Mouse (Mus musculus): ENCODE data around the gene Thbs4.

Gene Thbs4

DNA sequence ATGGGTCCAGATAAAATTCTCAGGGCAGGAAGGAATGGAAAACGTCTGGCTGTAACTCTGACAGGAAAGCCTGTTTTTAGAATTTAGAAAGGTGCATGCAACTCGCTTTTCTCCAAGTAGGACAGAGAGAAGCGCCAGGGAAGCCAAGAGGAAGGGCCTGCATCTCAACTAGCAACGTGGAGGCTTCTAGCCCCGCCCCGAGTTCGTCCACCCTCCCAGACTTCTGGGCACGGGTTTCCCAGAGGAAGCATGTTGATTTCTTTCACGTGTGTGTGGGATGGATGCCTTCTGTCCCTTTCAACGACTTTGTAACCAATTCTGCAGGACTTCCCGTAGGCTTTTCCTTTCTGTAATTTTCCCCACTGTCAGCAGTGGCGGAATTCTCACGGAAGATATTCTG is 64.8 kb downstream of the Thbs4 start:
- ATAC-seq (ENCODE audit: insufficient number of reproducible peaks, low FRiP score, low TSS enrichment) = no peak

DNA sequence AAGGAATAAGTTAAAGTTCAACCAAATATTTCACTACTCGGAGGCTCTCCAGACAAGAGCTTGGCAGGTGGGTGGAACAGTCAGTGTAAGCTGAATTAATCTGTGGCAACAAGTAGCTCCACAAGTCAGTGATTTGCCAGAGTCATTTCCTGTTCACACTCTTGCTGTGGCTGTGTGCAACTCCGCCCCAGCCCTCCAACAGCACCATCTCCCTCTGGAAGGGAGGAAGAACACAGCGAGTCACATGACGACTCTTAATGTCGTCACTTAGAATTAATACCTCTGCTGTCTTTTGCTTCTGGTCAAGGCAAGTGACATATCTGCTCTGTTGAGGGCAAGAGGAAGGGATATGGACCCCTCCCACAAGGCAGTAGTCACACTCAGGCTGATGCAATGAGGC is 72.2 kb downstream of the Thbs4 start:
- no peak for ATAC-seq (ENCODE audit: insufficient number of reproducible peaks, low FRiP score, low TSS enrichment)

DNA sequence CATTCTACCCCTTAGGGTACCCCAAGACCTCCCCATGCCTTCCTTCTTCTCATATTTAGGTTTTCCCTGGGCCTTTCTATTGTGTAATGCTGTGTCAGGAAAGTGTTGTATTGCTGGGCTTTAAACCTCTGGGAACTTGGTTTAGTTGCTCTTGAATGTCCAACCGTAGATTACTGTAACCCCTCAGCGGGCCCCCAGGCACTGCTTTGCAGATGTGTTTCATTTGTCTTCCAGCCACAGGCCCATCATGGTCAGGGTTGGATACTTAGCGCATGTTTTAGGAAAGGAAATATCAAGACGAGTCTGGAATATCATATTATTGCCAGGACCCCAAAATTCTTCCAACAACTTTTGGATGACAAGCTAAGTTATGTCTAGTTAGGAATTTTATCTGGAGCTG is 73.6 kb downstream of the Thbs4 start:
- no peak for ATAC-seq (ENCODE audit: insufficient number of reproducible peaks, low FRiP score, low TSS enrichment)

DNA sequence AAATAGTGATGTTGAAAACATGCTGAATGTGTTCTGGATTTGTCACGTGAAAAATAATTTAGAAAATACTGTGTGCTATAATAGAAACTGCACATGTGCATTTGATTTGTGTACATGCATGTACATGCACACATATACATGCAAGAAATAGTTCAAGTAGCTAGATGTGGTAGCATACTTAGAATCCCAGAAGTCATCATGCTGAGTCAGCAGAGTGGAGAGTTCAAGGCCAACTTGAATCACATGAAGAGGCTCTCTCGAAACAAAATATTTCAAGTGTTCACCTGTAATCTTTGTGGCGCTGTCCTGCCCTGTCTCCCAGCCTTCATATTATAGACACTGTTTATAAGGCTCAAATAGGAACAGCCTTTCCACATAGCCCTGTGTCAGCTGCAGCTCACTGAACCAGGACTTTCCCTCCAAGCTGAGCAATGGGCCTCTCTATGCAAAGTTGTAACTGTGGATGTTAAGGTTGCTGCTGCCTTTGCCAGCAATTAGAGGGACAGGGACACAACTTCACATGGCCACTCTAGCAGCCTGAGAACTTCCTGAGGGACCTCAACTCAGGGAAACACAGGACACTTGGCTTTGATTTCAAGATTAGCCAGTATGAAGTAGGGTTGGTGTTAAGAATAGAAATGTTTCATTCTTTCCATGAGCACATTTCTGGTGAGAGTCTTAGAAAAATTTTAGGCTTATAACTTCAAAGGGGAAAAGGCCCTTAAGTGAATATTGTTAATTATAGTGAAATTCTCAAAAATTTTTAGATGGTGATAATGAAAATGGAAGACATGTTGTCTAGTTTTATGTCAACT is 76.6 kb downstream of the Thbs4 start:
- no peak for ATAC-seq (ENCODE audit: insufficient number of reproducible peaks, low FRiP score, low TSS enrichment)

- no peak for ATAC-seq (ENCODE audit: insufficient number of reproducible peaks, low FRiP score, low TSS enrichment)
These were observed 82.0 kb downstream of the Thbs4 start for GRCm38 (mm10) chr13:92712619-92713018.

DNA sequence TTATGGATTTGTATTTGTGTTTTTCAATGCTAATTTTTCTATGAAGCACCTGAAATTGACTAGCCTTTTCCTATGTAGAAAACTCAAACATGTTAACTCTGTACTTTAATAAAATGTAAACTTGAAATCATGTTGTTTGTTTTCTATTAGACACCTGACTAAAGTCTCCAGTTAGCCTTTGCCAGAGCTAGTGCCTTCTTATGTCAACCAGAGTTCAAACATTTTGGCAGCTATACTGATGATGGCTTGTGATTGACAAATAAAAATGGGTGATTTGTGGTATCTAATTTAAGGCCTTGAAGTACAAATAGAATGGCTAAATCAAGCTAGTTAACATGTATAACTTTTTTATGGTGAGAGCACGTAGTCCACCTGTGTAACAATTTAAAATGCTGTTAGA is 82.8 kb downstream of the Thbs4 start:
- no peak for ATAC-seq (ENCODE audit: insufficient number of reproducible peaks, low FRiP score, low TSS enrichment)

DNA sequence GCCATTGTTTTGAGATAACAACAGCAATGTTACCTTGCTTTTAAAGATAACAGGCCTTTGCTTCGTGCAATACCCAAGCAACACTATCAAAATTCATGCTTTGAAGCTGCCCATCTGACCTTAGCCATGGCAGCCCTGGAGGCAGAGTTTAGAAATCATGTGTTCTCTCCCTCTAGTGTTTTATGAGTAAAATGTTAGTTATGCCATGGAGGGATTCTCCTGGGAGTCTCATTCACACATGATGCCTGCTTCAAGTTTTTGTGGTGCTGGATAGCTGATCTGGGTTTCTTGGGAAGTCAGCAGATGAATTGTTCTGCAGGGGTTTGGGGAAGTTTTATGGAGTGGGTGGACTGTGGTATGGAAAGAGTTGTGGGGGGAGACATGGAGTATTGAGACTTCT is 84.3 kb downstream of the Thbs4 start:
- no peak for ATAC-seq (ENCODE audit: insufficient number of reproducible peaks, low FRiP score, low TSS enrichment)

DNA sequence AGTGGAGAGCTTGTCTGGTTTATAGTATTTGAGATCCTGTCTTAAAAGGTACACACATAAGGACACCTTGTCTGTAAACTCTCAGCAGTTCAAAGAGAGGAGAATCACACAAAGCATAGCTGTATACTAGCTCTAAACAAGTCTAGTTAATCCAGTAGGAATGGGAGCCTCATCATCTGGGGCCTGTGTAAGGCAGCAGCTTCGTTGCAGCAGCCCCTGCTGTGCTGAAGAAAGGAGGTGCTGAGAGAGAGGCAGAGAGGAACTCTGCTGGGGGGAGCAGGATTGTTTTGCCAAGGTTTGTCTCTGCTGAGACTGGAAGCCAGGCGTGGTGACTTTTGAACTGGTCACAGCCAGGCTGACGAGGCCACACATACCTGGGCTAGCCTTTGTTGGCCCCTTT is 85.1 kb downstream of the Thbs4 start:
- ATAC-seq (ENCODE audit: insufficient number of reproducible peaks, low FRiP score, low TSS enrichment) = no peak

DNA sequence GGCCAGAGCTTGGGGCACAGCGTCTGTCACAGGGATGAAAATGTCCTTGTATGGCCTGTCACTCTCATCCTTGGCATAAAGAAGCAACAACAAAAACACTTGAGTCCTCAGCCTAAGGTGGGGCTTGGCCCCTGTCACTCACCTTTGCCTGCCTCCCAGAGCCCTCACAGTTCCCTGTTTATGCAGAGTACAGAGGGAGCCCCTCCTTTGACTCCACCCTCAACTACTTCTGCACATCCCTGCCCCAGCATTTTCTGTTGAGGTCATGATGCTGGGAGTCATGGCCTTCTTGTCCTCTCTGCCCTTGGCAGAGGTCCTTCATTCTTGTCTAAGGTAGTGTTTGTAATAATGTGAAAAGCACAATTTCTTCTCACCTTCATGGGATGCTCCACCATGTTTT is 86.2 kb downstream of the Thbs4 start:
- no peak for ATAC-seq (ENCODE audit: insufficient number of reproducible peaks, low FRiP score, low TSS enrichment)

DNA sequence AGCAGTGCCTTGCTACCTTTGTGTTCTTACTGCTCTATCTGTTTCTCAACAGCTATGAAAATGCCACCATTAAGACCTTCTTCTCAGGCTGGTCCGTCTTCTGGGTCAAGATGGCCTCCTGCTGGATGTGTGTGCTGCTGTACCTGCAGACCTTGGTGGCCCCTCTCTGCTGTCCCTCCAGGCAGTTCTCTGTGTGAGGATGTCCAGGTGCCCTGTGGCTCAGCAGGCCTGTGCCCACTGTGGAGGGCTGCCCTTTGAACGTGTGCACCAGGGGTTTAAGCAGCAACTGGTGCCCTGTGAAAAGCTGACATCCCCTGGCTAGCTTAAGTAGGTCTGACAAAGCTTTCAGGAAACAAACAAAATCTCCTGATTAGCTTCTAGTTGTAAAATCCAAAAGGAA is 86.7 kb downstream of the Thbs4 start:
- ATAC-seq (ENCODE audit: insufficient number of reproducible peaks, low FRiP score, low TSS enrichment) = no peak

DNA sequence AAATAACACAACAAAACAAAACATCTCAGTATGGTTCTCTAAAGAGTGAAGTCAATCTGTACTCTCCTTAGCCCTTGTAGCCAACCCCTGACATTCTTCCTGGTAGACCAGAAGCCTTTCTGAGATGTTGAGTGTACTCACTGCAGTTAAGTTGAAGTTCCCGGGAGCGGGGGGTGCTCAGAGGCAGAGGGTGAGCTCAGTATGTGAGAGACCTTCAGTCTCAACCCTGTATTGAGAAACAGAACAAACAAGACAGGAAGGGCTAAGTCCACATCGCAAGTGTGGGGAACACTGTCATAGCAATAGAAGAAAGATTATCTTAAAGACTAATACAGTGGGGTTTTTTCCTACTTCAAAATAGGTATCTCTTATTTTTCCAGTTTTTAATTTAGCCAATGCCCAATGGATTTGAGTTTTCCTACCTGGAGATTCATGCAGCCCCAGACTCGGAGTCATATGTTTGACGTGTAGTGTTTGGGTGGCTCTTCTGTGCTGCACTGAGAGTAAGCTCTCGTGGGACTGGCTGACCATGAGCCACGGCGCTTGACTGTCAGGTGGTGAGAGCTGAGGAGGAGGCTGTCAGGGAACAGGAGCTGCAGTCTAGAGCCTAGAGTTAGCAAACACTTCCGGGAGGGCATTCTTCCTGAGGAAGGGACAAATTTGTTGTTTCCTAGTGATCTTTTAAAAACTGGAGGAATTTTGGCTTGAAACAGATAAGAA is 88.1 kb downstream of the Thbs4 start:
- ATAC-seq (ENCODE audit: insufficient number of reproducible peaks, low FRiP score, low TSS enrichment) = no peak

DNA sequence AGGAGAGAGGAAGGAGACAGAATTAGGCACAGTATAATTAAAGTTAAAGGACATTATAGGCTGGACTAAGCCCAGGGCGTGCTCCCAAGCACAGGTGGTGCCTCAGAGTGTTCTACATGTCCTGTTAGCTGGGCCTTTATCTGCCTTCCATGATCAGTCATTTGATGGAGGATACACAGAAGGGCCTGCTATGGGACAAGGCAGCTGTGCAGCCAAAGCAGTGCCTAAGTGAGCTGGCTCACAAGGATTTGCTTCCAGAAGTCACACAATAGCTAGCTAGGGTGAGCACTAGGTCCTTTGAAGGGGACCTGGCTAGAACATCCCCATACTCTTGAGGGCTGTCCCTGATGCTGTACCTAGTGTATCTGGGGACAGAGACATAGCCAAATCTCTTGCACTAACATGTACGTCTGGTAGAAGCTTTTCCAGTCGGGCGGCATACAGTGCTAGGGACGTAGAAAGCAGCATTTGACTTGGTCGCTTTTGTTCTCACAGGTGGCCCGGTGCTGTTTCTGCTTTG is 89.5 kb downstream of the Thbs4 start:
- ATAC-seq (ENCODE audit: insufficient number of reproducible peaks, low FRiP score, low TSS enrichment) = no peak

DNA sequence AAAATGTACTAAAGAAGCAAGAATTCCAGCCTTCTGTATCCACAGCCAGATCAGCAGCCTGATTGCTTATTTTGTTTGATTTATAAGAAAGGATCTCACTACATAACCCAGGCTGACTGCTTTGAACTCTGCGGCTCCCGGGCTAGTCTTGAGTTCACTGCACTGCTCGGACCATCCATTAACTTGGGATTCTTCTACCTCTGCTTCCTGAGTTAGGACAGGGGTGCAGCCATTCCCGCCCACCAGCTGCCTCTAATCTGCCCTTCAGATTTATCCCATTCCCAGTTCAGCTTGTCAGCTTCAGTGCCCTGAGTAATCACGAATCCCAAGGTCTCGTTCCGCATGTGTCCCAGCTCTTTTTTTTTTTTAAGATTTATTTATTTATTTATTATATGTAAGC is 90.4 kb downstream of the Thbs4 start:
- no peak for ATAC-seq (ENCODE audit: insufficient number of reproducible peaks, low FRiP score, low TSS enrichment)

DNA sequence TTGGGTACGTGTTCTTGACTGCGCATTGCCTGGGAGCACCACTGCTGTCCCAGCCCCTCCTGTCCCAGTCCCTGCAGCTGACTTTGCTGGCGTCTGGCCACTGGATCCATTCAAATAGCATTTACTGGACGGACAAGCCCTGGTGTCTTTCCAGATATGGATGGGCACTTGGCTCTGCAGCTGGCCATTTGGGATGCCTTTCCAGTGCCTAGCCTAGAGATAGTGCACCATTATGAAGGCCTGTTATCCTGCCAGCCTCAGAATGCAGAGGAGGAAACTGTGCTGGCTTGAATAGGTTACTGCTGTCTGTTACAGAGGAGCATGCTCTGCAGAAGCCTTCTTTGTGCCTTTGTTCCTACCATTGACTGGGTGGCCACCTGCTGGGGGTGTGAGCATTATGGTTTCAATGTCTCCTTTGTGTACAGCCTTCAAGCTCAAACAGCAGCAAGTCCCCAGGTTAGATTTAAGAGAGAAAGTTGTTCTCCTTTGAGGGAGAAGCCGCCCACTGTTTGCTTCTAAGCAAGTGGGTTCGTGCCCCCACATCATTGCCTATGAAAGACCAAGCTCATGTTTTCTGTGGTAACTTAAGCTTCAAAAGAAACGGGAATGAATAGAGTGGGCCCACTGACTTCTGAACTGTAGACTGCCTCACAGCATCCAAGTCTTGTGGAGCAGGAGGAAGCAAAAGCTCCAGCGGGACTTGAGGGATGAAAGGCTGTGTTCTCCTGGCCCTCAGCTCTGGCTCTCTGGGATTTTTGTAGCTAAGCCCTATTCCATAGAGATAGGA is 91.2 kb downstream of the Thbs4 start:
- ATAC-seq (ENCODE audit: insufficient number of reproducible peaks, low FRiP score, low TSS enrichment) = 0 out of 2 replicates have a peak, but pooled peaks have one; percentile 19

GRCm38 (mm10) chr13:92702035-92702434 is 92.6 kb downstream of the Thbs4 start:
- no peak for ATAC-seq (ENCODE audit: insufficient number of reproducible peaks, low FRiP score, low TSS enrichment)

Measured in cerebellum, adult (tissue).